Mouse (Mus musculus): ENCODE measurements around the gene Fkbp2.

The Fkbp2 gene

DNA sequence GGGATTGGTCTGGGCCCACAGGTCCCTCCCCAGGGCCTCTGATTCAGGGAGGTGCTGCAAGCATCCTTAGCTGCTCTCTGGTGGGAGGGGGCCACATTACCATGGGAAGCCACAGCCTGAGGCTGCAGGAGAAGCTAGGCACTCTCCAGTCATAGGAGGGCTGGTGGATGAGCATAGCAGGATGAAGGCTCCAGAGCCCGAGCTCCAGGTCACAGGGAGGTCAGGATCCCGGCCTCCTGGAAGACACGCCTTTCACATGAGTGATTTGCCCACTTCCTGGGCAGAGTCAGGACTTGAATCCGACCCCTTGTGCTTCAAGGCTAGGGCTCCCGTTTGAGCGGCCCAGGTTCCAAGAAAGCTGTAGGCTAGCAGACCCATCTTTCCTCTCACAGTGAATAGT, 8.7 kb downstream of the Fkbp2 start:
- DNase-seq (ENCODE audit: low spot score): no peak

DNA sequence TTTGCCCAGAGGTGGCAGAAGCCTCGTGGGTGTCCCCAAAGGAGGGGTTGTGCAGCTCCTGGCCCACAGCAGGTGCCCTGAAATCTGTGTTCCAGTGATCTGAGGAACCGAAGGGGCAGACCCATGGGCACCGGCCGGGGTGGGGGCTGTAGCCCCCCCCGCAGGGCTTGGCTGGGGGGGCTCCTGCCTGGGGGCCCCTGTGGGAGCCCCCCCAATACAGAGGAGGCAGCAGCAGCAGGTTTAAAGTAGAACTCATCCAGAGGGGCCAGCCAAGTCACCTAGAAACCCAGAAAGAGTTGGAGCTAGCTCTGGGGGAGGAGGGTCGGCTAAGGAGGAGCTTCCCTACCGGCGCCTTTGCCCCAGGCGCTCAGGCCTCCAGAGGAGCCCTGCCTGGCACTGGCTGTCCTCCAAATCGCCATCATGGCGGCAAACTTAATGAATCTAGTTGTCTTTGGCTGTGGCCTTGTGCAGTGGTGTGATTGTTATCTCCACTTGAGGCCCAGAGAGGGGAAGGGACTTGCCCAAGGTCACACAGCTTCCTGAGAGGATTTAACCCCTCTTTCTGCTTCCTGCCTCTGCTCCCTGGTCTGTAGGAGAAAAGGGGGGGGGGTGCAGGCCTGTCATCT, 9.7 kb downstream of the Fkbp2 start:
- peak; percentile 56 for DNase-seq (ENCODE audit: low spot score)

DNA sequence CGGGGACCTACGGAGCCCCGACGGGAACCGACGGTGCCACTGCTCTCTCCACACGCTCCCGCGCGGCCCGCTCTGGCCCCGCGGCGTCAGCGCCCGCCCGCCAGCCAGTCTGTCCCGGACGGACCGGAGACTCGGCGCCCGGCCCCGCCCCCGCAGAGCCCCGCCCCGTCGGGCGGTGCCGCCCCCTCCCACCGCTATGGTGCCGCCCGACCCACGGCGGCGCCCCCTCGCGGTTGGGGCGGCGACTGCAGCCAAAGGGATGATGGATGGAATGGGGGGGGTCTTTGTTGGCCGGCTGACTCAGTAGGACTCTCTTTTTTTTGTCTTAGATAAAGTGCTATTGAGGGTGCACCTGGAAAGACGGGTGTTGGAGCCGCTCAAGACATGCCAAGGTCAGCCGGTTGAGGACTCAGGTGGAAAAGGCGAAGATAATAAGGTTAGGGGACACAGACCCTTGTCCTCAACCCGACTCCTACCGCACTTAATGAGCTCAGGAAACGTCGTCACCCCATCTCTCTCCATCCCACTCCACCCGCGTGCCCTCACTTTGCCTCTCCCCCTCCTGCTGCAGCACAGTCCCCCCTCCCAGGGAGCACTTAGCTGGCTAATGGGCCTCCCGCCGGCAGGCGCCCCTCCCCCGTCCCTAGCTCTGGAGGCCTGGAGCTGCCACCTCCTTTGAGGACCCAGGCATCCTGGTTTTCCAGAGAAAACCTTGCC, 10.5 kb downstream of the Fkbp2 start:
- peak; percentile 69 for DNase-seq (ENCODE audit: low spot score)

DNA sequence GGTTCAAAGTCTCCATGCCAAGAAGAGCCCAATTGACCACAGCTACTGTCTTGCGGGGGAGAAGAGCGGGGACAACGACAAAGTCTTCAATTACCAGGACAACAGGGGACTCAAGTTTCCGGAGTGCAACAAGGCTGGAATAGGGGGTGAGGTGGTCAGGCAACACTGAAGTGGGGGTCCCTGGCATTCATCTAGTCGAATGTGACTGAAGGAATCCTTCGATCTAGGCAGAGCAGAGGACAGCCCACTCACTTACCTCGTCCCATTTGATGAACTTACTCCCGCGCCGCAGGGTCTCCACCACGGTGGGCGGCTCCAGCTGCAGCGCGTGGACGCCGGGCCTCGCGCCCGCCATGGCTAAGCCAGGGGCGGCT, 11.0 kb downstream of the Fkbp2 start:
- DNase-seq (ENCODE audit: low spot score): no peak

DNA sequence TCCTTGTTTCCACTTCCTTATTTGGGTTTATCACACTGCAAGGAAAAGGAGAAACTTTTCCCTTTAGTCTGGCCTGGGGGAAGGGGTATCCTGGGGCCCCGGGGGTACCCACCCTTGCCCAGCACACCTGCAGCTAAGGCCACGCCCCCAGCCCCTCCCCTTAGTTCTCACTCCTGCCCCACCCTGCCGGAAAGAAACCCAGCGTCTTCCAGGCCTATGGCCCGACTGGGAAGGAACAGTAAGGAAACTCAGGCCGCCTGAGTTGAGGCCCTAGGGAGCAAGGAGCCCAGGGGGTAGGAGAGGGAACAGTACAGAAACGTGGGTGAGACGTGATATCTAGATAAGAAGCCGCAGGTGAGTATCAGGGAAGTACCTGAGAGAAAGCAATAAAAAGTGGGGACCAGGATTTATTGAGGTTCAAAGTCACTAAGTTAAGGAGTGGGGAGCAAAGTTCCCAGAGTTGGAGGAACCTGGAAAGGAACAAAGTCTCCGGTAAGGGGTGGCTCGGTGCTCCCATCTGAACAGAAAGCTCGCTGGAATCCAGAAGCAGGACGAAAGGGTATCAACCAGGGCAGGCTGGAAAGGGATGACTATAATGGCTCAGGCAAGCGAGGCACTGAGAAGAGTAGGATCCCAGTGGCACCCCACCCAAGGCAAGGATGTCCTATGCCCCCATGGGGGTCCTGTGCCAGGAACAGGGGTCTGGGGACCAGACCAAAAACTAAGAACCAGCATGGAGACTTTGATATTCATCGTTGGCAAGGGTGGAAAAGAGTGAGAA, 11.6 kb downstream of the Fkbp2 start:
- DNase-seq (ENCODE audit: low spot score): no peak

DNA sequence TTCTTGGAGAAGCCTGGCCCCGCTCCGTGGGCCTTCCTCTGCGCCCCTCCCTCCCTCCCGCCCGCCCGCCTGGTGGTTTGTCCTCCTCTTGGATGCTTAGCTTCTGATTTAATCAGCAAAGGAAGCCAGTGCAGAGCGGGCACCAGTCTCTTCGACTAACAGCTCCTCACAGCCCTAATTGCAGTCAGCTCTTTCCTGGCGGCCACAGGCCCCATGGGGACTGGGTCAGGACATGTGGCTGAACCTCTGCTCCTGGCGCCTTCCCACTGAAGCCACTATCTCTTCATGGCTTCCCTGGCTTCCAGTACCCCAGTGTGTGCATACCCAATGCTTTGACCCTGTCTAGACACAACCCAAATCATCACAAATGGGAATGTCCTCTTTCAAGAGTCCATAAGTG, 23.8 kb downstream of the Fkbp2 start:
- DNase-seq (ENCODE audit: low spot score): no peak

DNA sequence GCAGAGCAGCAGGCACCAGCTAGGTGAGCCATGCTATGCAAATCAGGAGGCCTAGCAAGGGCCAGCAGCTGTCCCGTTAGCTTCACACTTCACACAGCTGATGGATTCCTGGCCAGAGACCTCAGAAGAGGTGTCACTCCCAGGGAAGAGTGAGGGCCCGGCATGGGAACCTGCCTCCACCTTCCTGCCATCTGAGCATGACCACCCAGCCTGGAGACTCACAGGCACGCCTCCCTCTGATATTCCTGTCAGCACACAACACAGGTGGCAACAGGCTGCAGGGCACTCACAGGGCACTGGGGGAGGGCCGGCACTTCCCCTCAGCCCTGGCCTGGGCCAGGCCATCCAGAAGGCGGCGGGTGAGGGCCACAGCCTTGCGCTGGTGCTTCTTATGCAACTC, 24.9 kb downstream of the Fkbp2 start:
- DNase-seq (ENCODE audit: low spot score): no peak

DNA sequence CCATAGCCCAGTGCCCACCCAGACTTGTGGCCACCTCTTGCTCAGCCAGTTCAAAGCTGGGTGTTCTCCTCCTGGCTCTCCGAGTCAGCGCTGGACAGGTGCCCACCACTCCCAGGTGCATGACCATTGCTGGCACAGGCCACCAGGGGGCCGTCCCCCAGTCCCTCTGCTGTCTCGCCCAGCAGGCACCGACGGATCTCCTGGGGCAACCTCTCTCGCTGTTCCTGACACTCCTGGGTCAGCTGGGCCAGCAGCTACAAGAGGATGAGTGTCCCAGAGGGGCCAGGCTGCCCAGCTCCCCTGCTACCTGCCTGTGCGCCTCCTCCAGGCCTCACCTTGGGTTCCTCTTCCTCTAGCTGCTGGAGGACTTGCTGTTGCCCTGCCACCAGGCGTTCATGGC, 26.3 kb downstream of the Fkbp2 start:
- DNase-seq (ENCODE audit: low spot score): no peak

DNA sequence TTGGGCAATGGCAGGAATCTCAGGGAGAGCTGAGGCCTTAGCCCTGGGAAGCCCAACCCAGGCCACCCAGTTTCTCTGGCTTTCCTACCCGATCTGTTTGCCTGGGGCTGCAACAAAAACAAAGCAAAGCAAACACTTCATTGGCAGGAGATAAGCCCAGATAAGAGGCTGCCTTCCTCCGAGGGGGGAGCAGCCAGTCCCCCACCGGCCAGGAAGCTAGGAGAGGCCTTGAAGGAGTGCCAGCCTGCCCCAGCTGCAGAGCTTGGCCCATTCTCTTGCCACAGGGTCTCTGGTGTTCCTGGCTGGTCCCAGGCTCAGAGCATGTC, 27.6 kb downstream of the Fkbp2 start:
- peak; percentile 72 for DNase-seq (ENCODE audit: low spot score)

DNA sequence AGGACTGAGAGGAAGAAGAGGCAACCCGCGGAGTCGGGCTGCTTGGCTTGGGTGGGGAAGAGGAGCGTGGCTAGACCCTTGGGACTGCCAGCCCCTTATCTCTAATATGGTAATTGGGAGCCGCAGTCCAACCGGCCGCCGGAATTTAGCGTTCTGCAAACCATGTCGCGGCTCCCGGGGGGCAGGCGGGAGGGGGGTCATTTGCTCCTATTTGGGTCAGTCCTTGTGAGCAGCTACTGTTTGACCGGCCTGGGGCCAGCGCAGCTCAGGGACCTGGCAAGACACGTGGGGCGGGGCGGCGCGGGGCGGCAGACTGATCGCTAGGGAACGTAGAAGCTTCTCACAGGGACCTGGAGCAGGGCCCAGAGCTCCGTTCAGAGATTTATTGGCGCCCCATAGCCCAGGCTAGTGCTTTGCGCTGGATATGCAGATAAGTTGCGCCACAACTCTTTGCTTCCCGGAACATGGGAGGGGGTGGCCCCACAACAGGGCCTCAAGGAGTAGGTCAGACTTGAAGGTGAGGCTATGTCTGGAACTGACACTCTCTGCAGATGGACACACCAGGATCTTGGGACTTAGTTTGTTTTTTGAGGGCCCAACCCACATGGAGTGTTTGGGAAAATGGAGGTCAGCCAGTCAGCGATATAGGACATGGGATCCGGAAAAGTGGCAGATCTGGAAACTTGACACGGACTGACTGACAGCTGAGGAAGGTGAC, 28.1 kb downstream of the Fkbp2 start:
- DNase-seq (ENCODE audit: low spot score): peak; percentile 79

DNA sequence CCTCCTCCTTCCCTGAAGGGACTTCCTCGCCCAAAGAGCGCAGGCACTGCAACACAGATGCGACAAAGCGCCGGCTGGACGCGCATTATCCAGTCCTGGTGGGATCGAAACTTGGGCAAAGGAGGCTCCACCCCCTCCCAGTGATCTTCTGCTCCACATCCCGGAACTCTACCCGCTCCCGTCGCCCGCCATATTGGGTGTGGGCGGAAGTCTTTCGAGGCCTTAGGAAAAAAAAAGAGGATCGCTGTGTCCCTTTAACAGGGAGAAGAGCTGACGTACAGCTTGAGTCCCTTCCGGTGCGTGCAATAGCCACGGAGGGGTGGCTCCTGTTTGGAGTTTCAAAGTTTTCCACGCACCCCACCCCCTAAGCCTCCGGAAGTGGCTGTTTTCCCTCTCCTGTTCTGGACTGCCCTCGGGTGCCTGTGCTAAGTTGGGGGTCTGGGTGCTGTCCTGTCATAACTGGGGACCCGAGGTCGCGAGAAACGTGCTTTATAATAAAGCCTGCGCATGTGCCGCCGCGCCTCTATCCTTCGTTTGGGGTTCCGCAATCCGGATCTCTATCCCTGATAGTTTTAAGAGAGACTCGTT, 28.8 kb downstream of the Fkbp2 start:
- peak; percentile 91 for DNase-seq (ENCODE audit: low spot score)

DNA sequence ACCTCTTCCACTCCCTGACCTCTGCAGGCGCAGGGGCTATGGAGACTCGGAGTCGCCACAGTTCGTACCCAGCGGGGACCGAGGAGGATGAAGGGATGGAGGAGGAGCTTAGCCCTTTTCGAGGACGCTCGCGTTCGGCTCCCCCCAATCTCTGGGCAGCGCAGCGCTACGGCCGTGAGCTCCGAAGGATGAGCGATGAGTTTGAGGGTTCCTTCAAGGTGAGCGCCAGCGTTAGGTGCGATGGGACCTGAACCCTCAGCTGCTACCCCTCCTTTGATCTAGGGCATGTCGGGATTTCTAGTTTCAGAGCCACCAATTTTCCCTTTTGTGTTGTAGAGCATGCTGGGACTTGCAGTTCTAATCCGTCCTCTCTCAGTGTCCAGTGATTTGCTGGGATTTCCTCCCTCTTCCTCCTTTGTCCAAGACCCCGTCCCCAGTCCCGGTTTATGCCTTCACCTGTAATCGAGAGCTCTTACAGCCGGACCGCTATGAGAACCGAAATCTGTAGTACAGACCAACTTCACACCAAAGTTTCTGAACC, 29.6 kb downstream of the Fkbp2 start:
- no peak for DNase-seq (ENCODE audit: low spot score)

DNA sequence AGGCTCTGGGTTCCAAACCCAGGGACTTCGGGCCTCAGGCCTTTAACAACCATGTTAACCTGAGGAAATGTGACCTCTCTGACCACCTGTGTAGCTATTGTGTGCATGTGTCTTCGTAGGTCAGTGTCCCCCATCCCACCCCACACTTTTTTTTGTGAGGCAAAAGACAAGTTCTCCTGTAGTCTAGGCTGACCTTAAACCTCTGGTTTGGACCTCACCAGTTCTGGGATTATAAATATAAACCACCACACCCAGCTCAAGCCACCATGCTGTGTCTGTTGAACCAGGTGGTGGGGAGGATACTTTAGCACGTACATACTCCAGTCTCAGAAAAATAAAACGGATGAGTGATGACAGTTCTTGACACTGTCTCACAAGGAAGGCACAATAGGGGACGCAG, 30.4 kb downstream of the Fkbp2 start:
- no peak for DNase-seq (ENCODE audit: low spot score)

DNA sequence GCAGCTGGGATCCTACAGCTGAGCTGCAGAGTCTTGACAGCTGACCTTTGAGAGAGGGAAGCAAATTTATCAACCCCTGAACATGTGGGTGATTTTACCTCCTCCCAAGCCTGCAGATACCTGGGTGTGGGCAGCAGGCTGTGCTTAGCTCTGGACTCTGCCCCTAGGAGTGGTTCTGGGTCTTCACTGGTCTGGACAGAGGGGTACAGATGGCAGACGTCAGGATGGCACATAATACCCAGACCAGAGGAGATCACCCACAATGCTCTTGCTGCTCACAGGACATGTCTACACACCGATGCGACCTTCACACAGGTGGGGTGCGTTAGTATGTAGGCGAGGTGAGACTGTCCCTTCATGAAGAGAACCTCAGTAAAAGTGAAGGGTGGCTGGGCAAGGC, 30.8 kb downstream of the Fkbp2 start:
- DNase-seq (ENCODE audit: low spot score): no peak

DNA sequence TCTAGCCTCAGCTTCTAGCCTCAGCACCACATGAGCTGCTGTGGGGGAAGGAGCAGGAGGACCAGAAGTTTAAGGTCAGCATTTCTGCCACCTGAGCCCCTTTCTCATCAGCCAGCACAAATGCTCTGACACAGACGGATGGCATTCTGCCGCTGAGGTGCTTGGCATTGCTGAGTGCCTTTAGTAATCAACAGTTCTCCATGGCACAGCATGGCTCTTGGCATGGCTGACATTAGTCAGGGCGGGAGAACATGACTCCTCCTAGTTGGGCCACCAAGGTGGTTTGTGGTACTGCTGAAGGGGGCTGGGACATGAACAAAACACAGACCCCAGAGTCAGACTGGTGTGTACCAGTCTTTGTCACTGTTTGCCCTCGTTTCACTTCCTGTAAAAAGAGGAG, 32.1 kb downstream of the Fkbp2 start:
- no peak for DNase-seq (ENCODE audit: low spot score)

DNA sequence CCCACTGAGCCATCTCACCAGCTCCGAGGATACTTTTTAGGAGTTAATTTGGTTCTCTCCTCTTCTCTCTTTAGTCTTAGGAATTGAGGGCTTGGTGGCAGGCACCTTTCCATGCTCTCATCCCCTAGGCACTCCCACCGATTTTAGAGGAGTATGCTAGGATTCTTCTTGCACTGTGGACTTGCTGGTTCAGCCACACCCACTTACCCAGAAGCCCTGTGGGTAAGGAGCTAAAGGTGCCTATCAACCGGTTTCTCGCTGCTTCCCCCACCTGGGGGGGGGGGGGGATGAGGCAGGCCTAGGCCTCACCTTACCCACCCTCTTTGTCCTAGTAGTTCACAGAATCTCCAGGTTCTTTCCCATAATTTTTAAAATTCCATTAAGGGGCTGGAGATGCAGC, 32.6 kb downstream of the Fkbp2 start:
- DNase-seq (ENCODE audit: low spot score): no peak

DNA sequence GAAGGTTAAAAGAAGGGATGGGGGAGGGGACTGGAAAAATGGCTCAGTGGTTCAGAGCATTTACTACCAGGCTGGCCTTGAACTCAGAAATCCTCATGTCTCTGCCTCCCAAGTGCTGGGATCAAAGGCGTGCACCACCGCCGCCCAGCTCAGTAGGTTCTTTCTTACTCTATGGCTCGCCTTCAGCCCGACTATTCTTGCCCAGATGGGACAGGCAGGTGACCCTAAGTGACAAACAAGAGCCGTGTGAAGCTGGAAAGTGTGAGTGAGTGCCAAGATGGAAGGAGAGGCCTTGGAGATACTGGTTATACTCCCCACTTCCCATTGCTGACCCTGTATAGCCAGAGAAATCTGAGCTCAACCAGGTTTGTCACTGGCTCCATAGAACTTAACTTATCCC, 36.6 kb downstream of the Fkbp2 start:
- DNase-seq (ENCODE audit: low spot score): no peak

DNA sequence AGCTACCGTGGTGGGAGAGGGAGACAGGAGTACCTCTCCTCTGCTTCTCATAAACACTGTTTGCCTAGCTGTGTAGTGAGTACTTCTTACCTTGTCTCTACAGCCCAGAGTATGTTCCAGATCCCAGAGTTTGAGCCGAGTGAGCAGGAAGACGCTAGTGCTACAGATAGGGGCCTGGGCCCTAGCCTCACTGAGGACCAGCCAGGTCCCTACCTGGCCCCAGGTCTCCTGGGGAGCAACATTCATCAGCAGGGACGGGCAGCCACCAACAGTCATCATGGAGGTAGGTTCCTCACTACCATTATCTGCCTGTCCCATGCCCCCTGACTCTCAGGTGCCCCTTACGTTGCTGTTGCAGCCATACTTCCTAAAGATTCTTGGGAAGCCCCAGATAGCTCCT, 37.5 kb downstream of the Fkbp2 start:
- DNase-seq (ENCODE audit: low spot score): no peak

DNA sequence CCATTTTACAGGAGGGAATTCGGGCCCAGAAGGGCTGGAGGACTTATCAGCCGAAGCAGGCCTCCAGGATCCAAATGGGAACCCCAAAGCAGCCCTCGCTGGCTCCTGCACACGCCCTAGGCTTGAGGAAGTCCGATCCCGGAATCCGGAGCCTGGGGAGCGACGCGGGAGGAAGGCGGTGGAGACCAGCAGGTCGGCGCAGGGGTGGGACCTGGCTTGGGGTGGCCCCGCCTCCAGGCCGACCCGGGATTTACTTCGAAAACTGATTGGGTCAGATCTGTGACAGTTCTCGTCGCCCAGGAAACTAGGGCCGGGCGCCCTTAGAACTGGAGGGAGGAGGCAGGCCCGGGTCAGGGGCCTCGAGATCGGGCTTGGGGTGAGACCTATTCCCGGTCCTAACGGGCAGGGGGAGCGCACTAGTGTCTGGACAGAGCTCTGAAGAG, 38.0 kb downstream of the Fkbp2 start, which contains the start of gene Gpr137:
Gpr137 (minus strand) TSS at position 232 of the 443 bp plus-strand sequence.
- peak; percentile 92 for DNase-seq (ENCODE audit: low spot score)

DNA sequence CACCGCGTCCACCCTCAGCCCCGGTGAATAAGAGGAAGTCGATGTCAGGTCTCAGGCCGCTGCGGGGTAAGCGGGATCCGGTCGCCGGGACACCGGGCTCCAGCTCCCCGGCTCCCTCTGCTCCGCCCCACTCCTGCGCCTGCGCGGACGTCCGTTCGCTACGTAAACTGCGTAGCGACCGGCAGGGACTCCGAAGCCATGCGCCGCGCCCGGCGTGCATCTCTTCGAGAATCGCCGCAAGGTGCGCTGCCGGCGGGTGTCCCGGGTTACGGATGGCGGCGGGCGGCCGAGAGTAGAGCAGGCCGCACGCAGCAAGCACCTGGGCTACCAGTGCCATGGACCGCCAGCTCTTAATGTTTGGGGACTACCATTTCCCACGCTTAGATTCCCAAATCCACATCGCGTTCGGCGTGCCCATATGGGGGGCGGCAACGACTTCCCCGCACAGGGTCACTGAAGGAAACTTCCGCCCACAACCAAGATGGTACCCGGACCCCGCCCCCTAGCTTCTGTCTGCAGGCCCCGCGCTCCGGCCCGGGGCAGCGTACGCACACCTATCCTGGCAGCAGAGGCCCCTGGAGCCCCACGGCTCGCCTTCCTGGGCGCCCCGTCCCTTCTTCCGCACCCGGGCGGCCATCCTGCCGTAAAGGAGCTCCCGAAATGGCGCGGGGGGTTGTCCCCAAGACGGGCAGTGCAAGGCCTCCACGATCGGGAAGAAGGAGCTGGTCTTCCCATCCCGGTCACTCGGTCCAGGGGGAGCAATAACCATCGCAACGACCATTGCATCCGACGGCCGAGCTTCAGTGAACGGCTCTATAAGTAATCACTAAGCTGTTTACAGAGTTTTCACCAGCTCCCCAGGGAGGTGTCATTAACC, 38.7 kb downstream of the Fkbp2 start, which contains the start of gene Bad:
Bad (plus strand) TSS at position 490 of the 877 bp plus-strand sequence.
- DNase-seq (ENCODE audit: low spot score): peak; percentile 92
